Mouse (Mus musculus): ENCODE data around the gene Dst. TPM values are rescaled to one million over a fixed set of nuclear protein-coding genes. Genes with fewer than 3 reads are reported as not detected.

The Dst gene
- polyA plus RNA-seq (2014; fragmentation: Nextera tagmentation; extraction: Ambion mirVana): 24.5 and 26.9 TPM in 2 replicates

GRCm38 (mm10) chr1:33908191-33908962 lies at the start of gene Dst:
TSS of gene Dst (plus strand) at chr1:33908225.
- Histone ChIP-seq H3K4me3 (ENCODE audit: low read depth, low read length) (peak within 1 kb of the TSS; percentile 64), H3K9ac (ENCODE audit: low read depth, low read length) (peak within 1 kb of the TSS; percentile 68), H3K4me1 (ENCODE audit: control insufficient read depth, insufficient read depth, low read length) (peaks cover 3% of the 10 kb centered on the region; the same call in 1 of the 2 replicates), H3K27ac (ENCODE audit: low read depth, low read length) (no peak within 1 kb of the TSS), H3K4me2 (peak within 1 kb of the TSS; percentile 93), H3K36me3 (ENCODE audit: control insufficient read depth, insufficient read depth, low read length) (no peaks in the 10 kb centered on the region), H3K9me3 (replicated peaks; ENCODE audit: control insufficient read depth, low read length) (no peaks in the 10 kb centered on the region), H3K27me3 (ENCODE audit: control insufficient read depth, insufficient read depth, low read length) (peaks cover 15% of the 10 kb centered on the region; the same call in 1 of the 2 replicates)
- ATAC-seq (replicated peaks; ENCODE audit: insufficient number of reproducible peaks, low FRiP score, low TSS enrichment): no peak
- 4% methylated on average over 40 of the region's 44 CpGs for WGBS (ENCODE audit: insufficient replicate concordance)

GRCm38 (mm10) chr1:33869031-33869430 lies 39.0 kb upstream of the Dst start:
- no peak overlapping the region for H3K27ac ChIP-seq (ENCODE audit: low read depth, low read length)
- no peaks in the 10 kb centered on the region for H3K9me3 ChIP-seq (replicated peaks; ENCODE audit: control insufficient read depth, low read length)
- H3K4me3 ChIP-seq (ENCODE audit: low read depth, low read length): no peak overlapping the region
- H3K27me3 ChIP-seq (ENCODE audit: control insufficient read depth, insufficient read depth, low read length): no peaks in the 10 kb centered on the region
- no peak overlapping the region for H3K9ac ChIP-seq (ENCODE audit: low read depth, low read length)
- 77% methylated on average over 2 of the region's 2 CpGs for WGBS (ENCODE audit: insufficient replicate concordance)
- no peak overlapping the region for H3K4me2 ChIP-seq
- no peaks in the 10 kb centered on the region for H3K36me3 ChIP-seq (ENCODE audit: control insufficient read depth, insufficient read depth, low read length)
- ATAC-seq (replicated peaks; ENCODE audit: insufficient number of reproducible peaks, low FRiP score, low TSS enrichment): no peak
- no peaks in the 10 kb centered on the region for H3K4me1 ChIP-seq (ENCODE audit: control insufficient read depth, insufficient read depth, low read length)

- 74% methylated on average over 3 of the region's 3 CpGs for WGBS (ENCODE audit: insufficient replicate concordance)
- H3K4me3 ChIP-seq (ENCODE audit: low read depth, low read length): no peak overlapping the region
- no peak for ATAC-seq (replicated peaks; ENCODE audit: insufficient number of reproducible peaks, low FRiP score, low TSS enrichment)
- H3K9ac ChIP-seq (ENCODE audit: low read depth, low read length): no peak overlapping the region
- H3K9me3 ChIP-seq (replicated peaks; ENCODE audit: control insufficient read depth, low read length): no peaks in the 10 kb centered on the region
- no peaks in the 10 kb centered on the region for H3K27me3 ChIP-seq (ENCODE audit: control insufficient read depth, insufficient read depth, low read length)
- H3K27ac ChIP-seq (ENCODE audit: low read depth, low read length): no peak overlapping the region
- H3K36me3 ChIP-seq (ENCODE audit: control insufficient read depth, insufficient read depth, low read length): no peaks in the 10 kb centered on the region
- H3K4me1 ChIP-seq (ENCODE audit: control insufficient read depth, insufficient read depth, low read length): no peaks in the 10 kb centered on the region
- no peak overlapping the region for H3K4me2 ChIP-seq
Measured at GRCm38 (mm10) chr1:33869437-33869836, 38.6 kb upstream of the Dst start.

- H3K27ac ChIP-seq (ENCODE audit: low read depth, low read length): no peak overlapping the region
- WGBS (ENCODE audit: insufficient replicate concordance): 88% methylated on average over 5 of the region's 5 CpGs
- no peak overlapping the region for H3K9ac ChIP-seq (ENCODE audit: low read depth, low read length)
Measured at GRCm38 (mm10) chr1:33873561-33873960, 34.5 kb upstream of the Dst start.

GRCm38 (mm10) chr1:33875691-33876090 lies 32.3 kb upstream of the Dst start:
- H3K27ac ChIP-seq (ENCODE audit: low read depth, low read length): no peak overlapping the region
- no peaks in the 10 kb centered on the region for H3K36me3 ChIP-seq (ENCODE audit: control insufficient read depth, insufficient read depth, low read length)
- no peaks in the 10 kb centered on the region for H3K27me3 ChIP-seq (ENCODE audit: control insufficient read depth, insufficient read depth, low read length)
- H3K9me3 ChIP-seq (replicated peaks; ENCODE audit: control insufficient read depth, low read length): no peaks in the 10 kb centered on the region
- no peaks in the 10 kb centered on the region for H3K4me1 ChIP-seq (ENCODE audit: control insufficient read depth, insufficient read depth, low read length)
- WGBS (ENCODE audit: insufficient replicate concordance): 45% methylated on average over 6 of the region's 6 CpGs
- H3K4me2 ChIP-seq: no peak overlapping the region
- H3K9ac ChIP-seq (ENCODE audit: low read depth, low read length): no peak overlapping the region
- no peak overlapping the region for H3K4me3 ChIP-seq (ENCODE audit: low read depth, low read length)
- no peak for ATAC-seq (replicated peaks; ENCODE audit: insufficient number of reproducible peaks, low FRiP score, low TSS enrichment)

More at GRCm38 (mm10) chr1:33873561-33873960, 34.5 kb upstream of the Dst start:
- Histone ChIP-seq H3K27me3 (ENCODE audit: control insufficient read depth, insufficient read depth, low read length) (no peaks in the 10 kb centered on the region), H3K4me1 (ENCODE audit: control insufficient read depth, insufficient read depth, low read length) (no peaks in the 10 kb centered on the region), H3K4me2 (no peak overlapping the region), H3K4me3 (ENCODE audit: low read depth, low read length) (no peak overlapping the region), H3K36me3 (ENCODE audit: control insufficient read depth, insufficient read depth, low read length) (no peaks in the 10 kb centered on the region), H3K9me3 (replicated peaks; ENCODE audit: control insufficient read depth, low read length) (no peaks in the 10 kb centered on the region)
- ATAC-seq (replicated peaks; ENCODE audit: insufficient number of reproducible peaks, low FRiP score, low TSS enrichment): no peak

- no peak overlapping the region for H3K4me2 ChIP-seq
- H3K27me3 ChIP-seq (ENCODE audit: control insufficient read depth, insufficient read depth, low read length): no peaks in the 10 kb centered on the region
- no peaks in the 10 kb centered on the region for H3K4me1 ChIP-seq (ENCODE audit: control insufficient read depth, insufficient read depth, low read length)
- H3K4me3 ChIP-seq (ENCODE audit: low read depth, low read length): no peak overlapping the region
- no peaks in the 10 kb centered on the region for H3K9me3 ChIP-seq (replicated peaks; ENCODE audit: control insufficient read depth, low read length)
- H3K36me3 ChIP-seq (ENCODE audit: control insufficient read depth, insufficient read depth, low read length): no peaks in the 10 kb centered on the region
- 77% methylated on average over 3 of the region's 3 CpGs for WGBS (ENCODE audit: insufficient replicate concordance)
- H3K27ac ChIP-seq (ENCODE audit: low read depth, low read length): no peak overlapping the region
- H3K9ac ChIP-seq (ENCODE audit: low read depth, low read length): no peak overlapping the region
- ATAC-seq (replicated peaks; ENCODE audit: insufficient number of reproducible peaks, low FRiP score, low TSS enrichment): no peak
Measured at GRCm38 (mm10) chr1:33876416-33876815, 31.6 kb upstream of the Dst start.

- Histone ChIP-seq H3K9ac (ENCODE audit: low read depth, low read length) (no peak overlapping the region), H3K4me2 (no peak overlapping the region), H3K9me3 (replicated peaks; ENCODE audit: control insufficient read depth, low read length) (no peaks in the 10 kb centered on the region), H3K27ac (ENCODE audit: low read depth, low read length) (no peak overlapping the region), H3K36me3 (ENCODE audit: control insufficient read depth, insufficient read depth, low read length) (no peaks in the 10 kb centered on the region), H3K4me1 (ENCODE audit: control insufficient read depth, insufficient read depth, low read length) (no peaks in the 10 kb centered on the region), H3K4me3 (ENCODE audit: low read depth, low read length) (no peak overlapping the region), H3K27me3 (ENCODE audit: control insufficient read depth, insufficient read depth, low read length) (no peaks in the 10 kb centered on the region)
- no peak for ATAC-seq (replicated peaks; ENCODE audit: insufficient number of reproducible peaks, low FRiP score, low TSS enrichment)
- 73% methylated on average over 7 of the region's 7 CpGs for WGBS (ENCODE audit: insufficient replicate concordance)
Measured at GRCm38 (mm10) chr1:33878170-33878569, 29.9 kb upstream of the Dst start.

- no peaks in the 10 kb centered on the region for H3K36me3 ChIP-seq (ENCODE audit: control insufficient read depth, insufficient read depth, low read length)
- H3K4me3 ChIP-seq (ENCODE audit: low read depth, low read length): peak overlapping the region; percentile 22; the same call in 1 of the 2 replicates
- H3K4me1 ChIP-seq (ENCODE audit: control insufficient read depth, insufficient read depth, low read length): no peaks in the 10 kb centered on the region
- H3K9me3 ChIP-seq (replicated peaks; ENCODE audit: control insufficient read depth, low read length): no peaks in the 10 kb centered on the region
- no peak overlapping the region for H3K27ac ChIP-seq (ENCODE audit: low read depth, low read length)
- 9% methylated on average over 18 of the region's 18 CpGs for WGBS (ENCODE audit: insufficient replicate concordance)
- no peaks in the 10 kb centered on the region for H3K27me3 ChIP-seq (ENCODE audit: control insufficient read depth, insufficient read depth, low read length)
- H3K4me2 ChIP-seq: peak overlapping the region; percentile 57
- H3K9ac ChIP-seq (ENCODE audit: low read depth, low read length): no peak overlapping the region
- ATAC-seq (replicated peaks; ENCODE audit: insufficient number of reproducible peaks, low FRiP score, low TSS enrichment): no peak
Measured at GRCm38 (mm10) chr1:33883102-33883839, 24.8 kb upstream of the Dst start.
